Mouse (Mus musculus): ENCODE measurements around the gene Fermt2. TPM values are rescaled to one million over a fixed set of nuclear protein-coding genes. Genes with fewer than 3 reads are reported as not detected.

Fermt2 gene
- polyA plus RNA-seq, 1 experiment from 2014 or later = 147 TPM

GRCm38 (mm10) chr14:45418553-45418952 is 111.4 kb downstream of the Fermt2 start:
- no peak overlapping the region for H3K27ac ChIP-seq
- no peak overlapping the region for H3K9ac ChIP-seq
- ATAC-seq (ENCODE audit: low FRiP score, low read depth) = no peak
- H3K36me3 ChIP-seq = no peaks in the 10 kb centered on the region
- H3K4me2 ChIP-seq (replicated peaks) = no peak overlapping the region
- WGBS = 79% methylated on average over 3 of the region's 3 CpGs
- no peaks in the 10 kb centered on the region for H3K4me1 ChIP-seq
- no peak overlapping the region for H3K4me3 ChIP-seq
- no peaks in the 10 kb centered on the region for H3K9me3 ChIP-seq
- H3K27me3 ChIP-seq = no peaks in the 10 kb centered on the region

- Histone ChIP-seq H3K27me3 (no peaks in the 10 kb centered on the region), H3K9me3 (no peaks in the 10 kb centered on the region), H3K27ac (no peak overlapping the region), H3K9ac (no peak overlapping the region), H3K4me3 (no peak overlapping the region), H3K36me3 (no peaks in the 10 kb centered on the region), H3K4me1 (no peaks in the 10 kb centered on the region), H3K4me2 (replicated peaks) (no peak overlapping the region)
- ATAC-seq (ENCODE audit: low FRiP score, low read depth) = no peak
- 92% methylated on average over 4 of the region's 4 CpGs for WGBS
Measured at GRCm38 (mm10) chr14:45416265-45416664, 113.7 kb downstream of the Fermt2 start.

Other genes starting within 250 kb of the Fermt2 start
- gene Ero1l, start 211.3 kb downstream of the Fermt2 start, polyA plus RNA-seq (2015; fragmentation: Nextera tagmentation; extraction: Ambion mirVana) = 30.2 and 32.7 TPM in 2 replicates
- gene Psmc6, start 200.3 kb downstream of the Fermt2 start, polyA plus RNA-seq (2015; fragmentation: Nextera tagmentation; extraction: Ambion mirVana) = 168 and 175 TPM in 2 replicates
- gene Styx, start 179.0 kb downstream of the Fermt2 start, polyA plus RNA-seq (2015; fragmentation: Nextera tagmentation; extraction: Ambion mirVana) = 79.4 and 81.0 TPM in 2 replicates
- gene Gnpnat1, start 125.2 kb downstream of the Fermt2 start, polyA plus RNA-seq (2015; fragmentation: Nextera tagmentation; extraction: Ambion mirVana) = 50.6 and 53.5 TPM in 2 replicates
- 5.9 and 6.8 TPM in 2 replicates for gene Ddhd1, start 128.0 kb upstream of the Fermt2 start, polyA plus RNA-seq (2015; fragmentation: Nextera tagmentation; extraction: Ambion mirVana)